Comparison of ENCODE assay signal across 16 mouse cellular contexts in the genomic region with DNA sequence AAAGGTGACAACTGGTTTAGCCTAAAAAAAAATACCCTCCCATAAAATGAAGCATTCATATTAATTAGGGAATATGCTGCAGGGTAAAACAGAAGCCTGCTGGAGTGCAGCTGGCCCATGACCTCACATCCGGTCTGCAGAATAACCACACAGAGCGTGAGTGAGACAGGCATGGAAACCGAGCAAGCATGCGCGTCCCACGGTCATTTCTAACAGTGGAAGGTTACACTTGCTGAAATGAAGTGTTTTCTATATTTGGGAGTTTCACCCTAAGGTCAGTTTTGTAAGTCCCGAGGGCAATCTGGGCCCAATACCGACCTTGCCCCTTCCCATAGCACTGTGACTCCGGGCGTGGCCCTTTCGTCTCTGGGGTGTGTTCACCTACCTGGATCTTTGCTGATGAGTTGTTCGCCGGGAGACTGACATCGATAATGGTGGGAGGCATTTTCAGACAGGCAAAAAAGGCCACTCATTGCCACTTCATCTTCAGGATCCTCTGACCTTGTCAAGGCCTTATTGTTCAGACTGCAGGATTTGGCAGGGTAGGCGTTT.
DNase-seq lines count a peak whose midpoint lies in the region; ATAC-seq lines count a peak whose summit lies in the region.
"Had no signal": no experiment of that assay in that cellular context is flagged by ENCODE, and none has a peak within 500 bp of the region (broad histone marks: within the 10 kb centered on the region; RNA-seq: fewer than 3 reads in every experiment).

No protein-coding gene starts in this region.

- H3K36me3 ChIP-seq in hindbrain, embryonic 15.5 days: no peaks in the 10 kb centered on the region
- H3K36me3 ChIP-seq in hindbrain, embryonic 10.5 days: no peaks in the 10 kb centered on the region
- H3K36me3 ChIP-seq in midbrain, embryonic 15.5 days (replicated peaks): no peaks in the 10 kb centered on the region
- no peaks in the 10 kb centered on the region for H3K36me3 ChIP-seq in midbrain, embryonic 11.5 days (ENCODE audit: control insufficient read depth, insufficient read depth, low read length)
- H3K36me3 ChIP-seq: liver, embryonic 13.5 days; stomach, embryonic 15.5 days had no signal

- no peak overlapping the region for H3K9ac ChIP-seq in hindbrain, embryonic 15.5 days
- H3K9ac ChIP-seq in midbrain, embryonic 15.5 days: no peak overlapping the region
- H3K9ac ChIP-seq in midbrain, embryonic 11.5 days (ENCODE audit: low read length): no peak overlapping the region
- H3K9ac ChIP-seq: liver, embryonic 13.5 days; stomach, embryonic 15.5 days had no signal

- peaks cover 12% of the 10 kb centered on the region for H3K4me1 ChIP-seq in hindbrain, embryonic 15.5 days (replicated peaks)
- 0 out of 2 replicates have a peak, but pooled peaks cover 3% of the 10 kb centered on the region for H3K4me1 ChIP-seq in hindbrain, embryonic 10.5 days (replicated peaks)
- H3K4me1 ChIP-seq in midbrain, embryonic 15.5 days: peaks cover 11% of the 10 kb centered on the region; the same call in 1 of the 2 replicates
- H3K4me1 ChIP-seq in midbrain, embryonic 11.5 days (ENCODE audit: control insufficient read depth, insufficient read depth, low read length): no peaks in the 10 kb centered on the region
- H3K4me1 ChIP-seq: liver, embryonic 13.5 days; stomach, embryonic 15.5 days had no signal

- peak overlapping the region; percentile 13; the same call in 1 of the 2 replicates for H3K27ac ChIP-seq in hindbrain, embryonic 15.5 days (replicated peaks)
- no peak overlapping the region for H3K27ac ChIP-seq in hindbrain, embryonic 10.5 days
- no peak overlapping the region for H3K27ac ChIP-seq in midbrain, embryonic 15.5 days
- H3K27ac ChIP-seq in midbrain, embryonic 11.5 days (ENCODE audit: low read depth, low read length): no peak overlapping the region
- H3K27ac ChIP-seq: liver, embryonic 13.5 days; stomach, embryonic 15.5 days had no signal

- 77% methylated on average over 15 of the region's 15 CpGs for WGBS in hindbrain, embryonic 15.5 days
- 85% methylated on average over 15 of the region's 15 CpGs for WGBS in hindbrain, embryonic 10.5 days
- WGBS in midbrain, embryonic 15.5 days: 82% methylated on average over 15 of the region's 15 CpGs
- WGBS in midbrain, embryonic 11.5 days: 87% methylated on average over 15 of the region's 15 CpGs

- no peaks in the 10 kb centered on the region for H3K27me3 ChIP-seq in hindbrain, embryonic 15.5 days
- H3K27me3 ChIP-seq in hindbrain, embryonic 10.5 days (ENCODE audit: insufficient read depth, poor library complexity, severe bottlenecking): no peaks in the 10 kb centered on the region
- no peaks in the 10 kb centered on the region for H3K27me3 ChIP-seq in midbrain, embryonic 15.5 days (replicated peaks)
- H3K27me3 ChIP-seq in midbrain, embryonic 11.5 days (ENCODE audit: control insufficient read depth, insufficient read depth, low read length): no peaks in the 10 kb centered on the region
- H3K27me3 ChIP-seq: liver, embryonic 13.5 days; stomach, embryonic 15.5 days had no signal

- no peaks in the 10 kb centered on the region for H3K9me3 ChIP-seq in hindbrain, embryonic 15.5 days
- H3K9me3 ChIP-seq in hindbrain, embryonic 10.5 days: no peaks in the 10 kb centered on the region
- H3K9me3 ChIP-seq in midbrain, embryonic 15.5 days: no peaks in the 10 kb centered on the region
- H3K9me3 ChIP-seq in midbrain, embryonic 11.5 days (ENCODE audit: control insufficient read depth, low read length): no peaks in the 10 kb centered on the region
- H3K9me3 ChIP-seq: stomach, embryonic 15.5 days had no signal

- H3K4me2 ChIP-seq in hindbrain, embryonic 15.5 days: peak overlapping the region; percentile 41
- peak overlapping the region; percentile 10; the same call in 1 of the 2 replicates for H3K4me2 ChIP-seq in midbrain, embryonic 15.5 days
- H3K4me2 ChIP-seq in midbrain, embryonic 11.5 days: no peak overlapping the region
- H3K4me2 ChIP-seq: heart, embryonic 11.5 days; liver, embryonic 13.5 days; stomach, embryonic 15.5 days had no signal

- no peak for ATAC-seq in hindbrain, embryonic 15.5 days (ENCODE audit: low FRiP score, low read depth)
- ATAC-seq in midbrain, embryonic 15.5 days (replicated peaks): no peak
- no peak for ATAC-seq in midbrain, embryonic 11.5 days (ENCODE audit: low FRiP score)
- ATAC-seq: forebrain, embryonic 14.5 days had no signal

- H3K4me3 ChIP-seq in hindbrain, embryonic 15.5 days: no peak overlapping the region
- no peak overlapping the region for H3K4me3 ChIP-seq in hindbrain, embryonic 10.5 days
- H3K4me3 ChIP-seq in midbrain, embryonic 15.5 days: no peak overlapping the region
- no peak overlapping the region for H3K4me3 ChIP-seq in midbrain, embryonic 11.5 days (ENCODE audit: low read depth, low read length)
- H3K4me3 ChIP-seq: liver, embryonic 13.5 days; stomach, embryonic 15.5 days had no signal

- peak; percentile 10 for DNase-seq in adrenal gland, postnatal 14 days
- DNase-seq in adrenal gland, adult 8-10 months: no peak
- no peak for DNase-seq in hindbrain, embryonic 10.5 days (ENCODE audit: low spot score)
- no peak for DNase-seq in midbrain, embryonic 11.5 days (ENCODE audit: low spot score, missing footprints)
- DNase-seq in kidney, postnatal 4 days: peak; percentile 36 to 41
- DNase-seq in gastrocnemius, postnatal 10 days: no peak
- DNase-seq: gastrocnemius, postnatal 14 days; heart, postnatal 4 days; liver, embryonic 13.5 days; lung, postnatal 10 days; thymus, postnatal 14 days had no signal

Comparison
In these comparisons a context has a peak if more than half of its experiments do, and no peak if none do; other contexts are left out.
1. DNase-seq: peak in adrenal gland, postnatal 14 days (single experiment) and kidney, postnatal 4 days (2 of 2); none in adrenal gland, adult 8-10 months (single experiment), hindbrain, embryonic 10.5 days (single experiment), midbrain, embryonic 11.5 days (single experiment) and gastrocnemius, postnatal 10 days (single experiment).